Mouse (Mus musculus) layer of hippocampus, adult 2 months (tissue): ENCODE measurements at regions not wholly inside any gene's neighbourhood (a gene's known extent, or its start where the extent isn't known, plus 50 kb on each side); places are given as distances from the start of the nearest gene placed in this dataset.

Experiments used
- DNase-seq, 2 experiments: peaks; one replicate each; pipeline ENCODE4 v3.0.0; 2022; ENCODE audit warnings: low spot score in 2 of 2
- H3K27ac ChIP-seq: fragments of 200-600 bp; 2 replicates; pipeline ENCODE4 v1.8.1; 2022
- H3K4me3 ChIP-seq: fragments of 200-600 bp; 2 replicates; pipeline ENCODE4 v1.8.1; 2022; ENCODE audit warnings: mild to moderate bottlenecking
- CTCF ChIP-seq: fragments of 200-600 bp; conservative IDR thresholded peaks from 2 replicates; pipeline ENCODE4 v1.8.1; 2022; ENCODE audit warnings: antibody characterized with exemption, mild to moderate bottlenecking, moderate library complexity

DNA sequence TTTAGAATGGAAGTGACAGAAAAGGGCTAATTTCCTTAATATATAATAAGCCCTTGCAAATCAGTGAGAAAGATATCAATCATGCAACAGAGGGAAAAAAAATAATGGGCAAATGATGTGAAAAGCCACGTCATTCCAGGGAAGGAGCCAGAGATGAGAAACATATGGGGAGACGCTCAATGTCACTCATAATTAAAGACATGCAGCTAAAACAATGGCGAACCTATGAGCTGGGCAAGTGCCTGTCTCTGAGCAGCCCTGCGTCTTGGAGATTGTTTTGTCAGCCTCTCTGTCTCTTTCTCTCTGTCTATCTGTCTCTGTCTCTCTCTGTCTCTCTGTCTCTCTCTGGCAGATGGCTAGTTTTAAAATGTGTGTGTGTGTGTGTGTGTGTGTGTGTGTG, 360.1 kb downstream of the Zfp536 start:
- no peak overlapping the region for H3K4me3 ChIP-seq
- H3K27ac ChIP-seq: no peak overlapping the region
- DNase-seq: no peak
- no peak for TF ChIP-seq CTCF

GRCm38 (mm10) chr7:37421704-37422103, 351.7 kb downstream of the Zfp536 start:
- TF ChIP-seq CTCF: peak; percentile 60
- peak in 1 of 2 experiments; percentile 31 for DNase-seq
- no peak overlapping the region for H3K4me3 ChIP-seq

More at GRCm38 (mm10) chr7:37421704-37422103, 351.7 kb downstream of the Zfp536 start:
- 0 out of 2 replicates have a peak overlapping the region, but pooled peaks have one; percentile 37 for H3K27ac ChIP-seq
